Mouse (Mus musculus) frontal cortex, adult (tissue): ENCODE results near the gene Tenm3.

Experiments used
- ATAC-seq: cut with Nextera tagmentation; 2 replicates; pipeline ENCODE4 v1.9.2; 2017; ENCODE audit warnings: mild to moderate bottlenecking, moderate library complexity, mixed read lengths; ENCODE audit not compliant: low TSS enrichment

The Tenm3 gene

GRCm38 (mm10) chr8:48451247-48451635 is 392.5 kb downstream of the Tenm3 start:
- ATAC-seq = peak; percentile 7; the same call in 1 of the 2 replicates

GRCm38 (mm10) chr8:48450397-48451246 is 393.1 kb downstream of the Tenm3 start:
- peak; percentile 55 for ATAC-seq

- no peak for ATAC-seq
Observed at GRCm38 (mm10) chr8:48449625-48450024, 394.1 kb downstream of the Tenm3 start.

GRCm38 (mm10) chr8:48445690-48446089 is 398.1 kb downstream of the Tenm3 start:
- ATAC-seq = no peak

GRCm38 (mm10) chr8:48439491-48439890 is 404.3 kb downstream of the Tenm3 start:
- no peak for ATAC-seq

GRCm38 (mm10) chr8:48437523-48438207 is 406.1 kb downstream of the Tenm3 start:
- no peak for ATAC-seq

GRCm38 (mm10) chr8:48425101-48425500 is 418.6 kb downstream of the Tenm3 start:
- ATAC-seq = peak; percentile 29; the same call in 1 of the 2 replicates

- ATAC-seq = no peak
Observed at GRCm38 (mm10) chr8:48417714-48418113, 426.0 kb downstream of the Tenm3 start.

- no peak for ATAC-seq
Observed at GRCm38 (mm10) chr8:48410916-48411315, 432.8 kb downstream of the Tenm3 start.

- ATAC-seq = peak; percentile 67
Observed at GRCm38 (mm10) chr8:48400572-48400972, 443.2 kb downstream of the Tenm3 start.

GRCm38 (mm10) chr8:48385833-48386232 is 457.9 kb downstream of the Tenm3 start:
- no peak for ATAC-seq

- ATAC-seq = peak; percentile 64
Observed at GRCm38 (mm10) chr8:48380035-48380434, 463.7 kb downstream of the Tenm3 start.

- ATAC-seq = peak; percentile 52
Observed at GRCm38 (mm10) chr8:48376774-48377173, 467.0 kb downstream of the Tenm3 start.

GRCm38 (mm10) chr8:48375183-48375582 is 468.6 kb downstream of the Tenm3 start:
- ATAC-seq = no peak

GRCm38 (mm10) chr8:48373404-48373803 is 470.3 kb downstream of the Tenm3 start:
- peak; percentile 74 for ATAC-seq

GRCm38 (mm10) chr8:48367164-48367563 is 476.6 kb downstream of the Tenm3 start:
- no peak for ATAC-seq

- no peak for ATAC-seq
Observed at GRCm38 (mm10) chr8:48356849-48357248, 486.9 kb downstream of the Tenm3 start.

GRCm38 (mm10) chr8:48353458-48353857 is 490.3 kb downstream of the Tenm3 start:
- peak; percentile 23; the same call in 1 of the 2 replicates for ATAC-seq

GRCm38 (mm10) chr8:48348901-48349300 is 494.9 kb downstream of the Tenm3 start:
- ATAC-seq = no peak

GRCm38 (mm10) chr8:48348386-48348785 is 495.4 kb downstream of the Tenm3 start:
- ATAC-seq = no peak

GRCm38 (mm10) chr8:48343067-48343420 is 500.7 kb downstream of the Tenm3 start:
- peak; percentile 71 for ATAC-seq

- peak; percentile 18 for ATAC-seq
Observed at GRCm38 (mm10) chr8:48342321-48343066, 501.3 kb downstream of the Tenm3 start.
